Mouse (Mus musculus) MEL (cell line): ENCODE data around the gene Ppp2r5a. TPM values are rescaled to one million over a fixed set of nuclear protein-coding genes. Genes with fewer than 3 reads are reported as not detected.

Source experiments
- DNase-seq: peaks from one replicate; pipeline ENCODE4 v3.0.0; 2011; ENCODE audit warnings: low read depth, low spot score
- H3K27ac ChIP-seq: 2 replicates; pipeline ENCODE4 v1.5.1; 2012; ENCODE audit warnings: low read depth, mild to moderate bottlenecking, control low read depth, low read length, moderate library complexity; ENCODE audit not compliant: control insufficient read depth
- H3K27me3 ChIP-seq, 2 experiments: fragments of 150-350 bp in 1 of 2; sonication (generic) in 1 of 2; 2 replicates each; pipeline ENCODE4 v1.6.1; 2012; ENCODE audit warnings: low read length in 2 of 2, mild to moderate bottlenecking in 2 of 2, improper control_type of control experiment in 1 of 2, moderate library complexity in 1 of 2; ENCODE audit not compliant: insufficient read depth in 2 of 2, control insufficient read depth in 1 of 2
- H3K36me3 ChIP-seq, 2 experiments: 2 replicates each; pipeline ENCODE4 v1.6.1; 2012 to 2014; ENCODE audit warnings: low read length in 2 of 2, improper control_type of control experiment in 1 of 2, inconsistent platforms in 1 of 2, mild to moderate bottlenecking in 1 of 2; ENCODE audit not compliant: insufficient read depth in 2 of 2, control insufficient read depth in 1 of 2
- H3K4me1 ChIP-seq, 2 experiments: fragments of 150-350 bp in 1 of 2; sonication (generic) in 1 of 2; 2 replicates each; pipeline ENCODE4 v1.6.1; 2012; ENCODE audit warnings: low read length in 2 of 2, improper control_type of control experiment in 1 of 2, mild to moderate bottlenecking in 1 of 2; ENCODE audit not compliant: insufficient read depth in 2 of 2, control insufficient read depth in 1 of 2
- H3K4me3 ChIP-seq, 2 experiments: fragments of 150-350 bp in 1 of 2; sonication (generic) in 1 of 2; 2 replicates each; pipeline ENCODE4 v1.5.1; 2012; ENCODE audit warnings: low read depth in 2 of 2, low read length in 2 of 2, mild to moderate bottlenecking in 2 of 2, moderate library complexity in 2 of 2, control low read depth in 1 of 2, improper control_type of control experiment in 1 of 2; ENCODE audit not compliant: control insufficient read depth in 1 of 2, insufficient read depth in 1 of 2
- H3K79me2 ChIP-seq: 2 replicates; pipeline ENCODE4 v1.6.1; 2012; ENCODE audit warnings: mild to moderate bottlenecking, low read length, moderate library complexity; ENCODE audit not compliant: control insufficient read depth, poor library complexity, insufficient read depth
- H3K9ac ChIP-seq: 2 replicates; pipeline ENCODE4 v1.6.1; 2012; ENCODE audit warnings: low read depth, mild to moderate bottlenecking, control low read depth, low read length, moderate library complexity; ENCODE audit not compliant: control insufficient read depth, poor library complexity, severe bottlenecking
- H3K9me3 ChIP-seq: fragments of 150-350 bp; sonication (generic); replicated peaks from 2 replicates; pipeline ENCODE4 v1.6.1; 2012; ENCODE audit warnings: mild to moderate bottlenecking, low read length, improper control_type of control experiment, moderate library complexity; ENCODE audit not compliant: insufficient read depth
- CHD1 ChIP-seq: IDR thresholded peaks from 2 replicates; pipeline ENCODE4 v1.6.1; 2012; ENCODE audit warnings: low read depth, mild to moderate bottlenecking, inconsistent platforms, low read length, improper control_type of control experiment
- CTCF ChIP-seq, 3 experiments: IDR thresholded peaks in 2 of 3; conservative IDR thresholded peaks in 1 of 3; 2 replicates each; pipeline ENCODE4 v1.5.1; 2011 to 2012; ENCODE audit warnings: low read length in 3 of 3, low read depth in 2 of 3, mild to moderate bottlenecking in 2 of 3, improper control_type of control experiment in 1 of 3, inconsistent platforms in 1 of 3, mixed read lengths in 1 of 3, moderate library complexity in 1 of 3; ENCODE audit not compliant: control insufficient read depth in 1 of 3, insufficient read depth in 1 of 3, poor library complexity in 1 of 3, severe bottlenecking in 1 of 3
- EP300 ChIP-seq, 2 experiments: IDR thresholded peaks; 2 replicates each; pipeline ENCODE4 v1.6.1; 2011; ENCODE audit warnings: improper control_type of control experiment in 2 of 2, low read length in 2 of 2, low read depth in 1 of 2, mild to moderate bottlenecking in 1 of 2
- GABPA ChIP-seq: IDR thresholded peaks from 2 replicates; pipeline ENCODE4 v1.6.1; 2012; ENCODE audit warnings: low read depth, mild to moderate bottlenecking, inconsistent platforms, low read length, improper control_type of control experiment, moderate library complexity
- HCFC1 ChIP-seq: IDR thresholded peaks from 2 replicates; pipeline ENCODE4 v1.6.1; 2012; ENCODE audit warnings: low read depth, mild to moderate bottlenecking, inconsistent platforms, low read length, improper control_type of control experiment, moderate library complexity
- MEF2A ChIP-seq: IDR thresholded peaks from 2 replicates; pipeline ENCODE4 v1.6.1; 2014; ENCODE audit warnings: low read depth, mild to moderate bottlenecking, inconsistent platforms, low read length, improper control_type of control experiment; ENCODE audit not compliant: poor library complexity, insufficient replicate concordance, severe bottlenecking; ENCODE audit errors: extremely low read depth
- NELFE ChIP-seq: IDR thresholded peaks from 2 replicates; pipeline ENCODE4 v1.6.1; 2011; ENCODE audit warnings: low read depth, low read length, improper control_type of control experiment
- NRF1 ChIP-seq: IDR thresholded peaks from 2 replicates; pipeline ENCODE4 v1.6.1; 2014; ENCODE audit warnings: low read depth, mild to moderate bottlenecking, inconsistent platforms, low read length, improper control_type of control experiment, moderate library complexity; ENCODE audit not compliant: poor library complexity, insufficient read depth, severe bottlenecking
- RAD21 ChIP-seq: IDR thresholded peaks from 2 replicates; pipeline ENCODE4 v1.6.1; 2011; ENCODE audit warnings: mild to moderate bottlenecking, low read depth, low read length, improper control_type of control experiment
- SMC3 ChIP-seq: IDR thresholded peaks from 2 replicates; pipeline ENCODE4 v1.6.1; 2011; ENCODE audit warnings: low read depth, low read length, improper control_type of control experiment
- USF2 ChIP-seq, 2 experiments: IDR thresholded peaks; 2 replicates each; pipeline ENCODE4 v1.6.1; 2011 to 2012; ENCODE audit warnings: improper control_type of control experiment in 2 of 2, low read length in 2 of 2, borderline replicate concordance in 1 of 2, inconsistent platforms in 1 of 2, low read depth in 1 of 2, mild to moderate bottlenecking in 1 of 2; ENCODE audit not compliant: insufficient read depth in 1 of 2
- ZC3H11A ChIP-seq: IDR thresholded peaks from 2 replicates; pipeline ENCODE4 v1.6.1; 2012; ENCODE audit warnings: low read depth, mild to moderate bottlenecking, inconsistent platforms, low read length, improper control_type of control experiment
- ZKSCAN1 ChIP-seq: IDR thresholded peaks from 2 replicates; pipeline ENCODE4 v1.6.1; 2012; ENCODE audit warnings: low read depth, mild to moderate bottlenecking, inconsistent platforms, low read length, improper control_type of control experiment, moderate library complexity
- polyA plus RNA-seq, 2 experiments: library from polyadenylated mRNA; stranded (reverse) in 1 of 2; unstranded in 1 of 2; fragments of >175 nt in 1 of 2; fragments of >200 nt in 1 of 2; gene quantifications; 2 replicates each; pipeline versions ENCODE4 v1.2.1 to v1.2.4; 2012; ENCODE audit warnings: low replicate concordance in 2 of 2, low read depth in 1 of 2; ENCODE audit not compliant: insufficient read length in 2 of 2, insufficient read depth in 1 of 2, missing spikeins in 1 of 2
- total RNA-seq: library from RNA; depleted of rRNA; stranded (reverse); fragments of 300-350 nt; gene quantifications from 2 replicates; pipeline ENCODE4 v1.2.3, GENCODE M21; 2012

Gene Ppp2r5a
- total and polyA plus RNA-seq, 3 experiments = 46.6 to 48.6 TPM; not detected in 1

- no peak for TF ChIP-seq GABPA
- TF ChIP-seq CHD1 = no peak
- TF ChIP-seq ZC3H11A = no peak
- no peak for TF ChIP-seq ZKSCAN1
- 0 out of 4 replicates have a peak, but pooled peaks cover 0 to 3% of the 10 kb centered on the region in 2 experiments for H3K4me1 ChIP-seq
- no peak for DNase-seq
- no peaks in the 10 kb centered on the region for H3K27me3 ChIP-seq
- no peaks in the 10 kb centered on the region for H3K36me3 ChIP-seq
- no peak overlapping the region for H3K4me3 ChIP-seq
- H3K9me3 ChIP-seq = no peaks in the 10 kb centered on the region
- H3K27ac ChIP-seq = no peak overlapping the region
- H3K79me2 ChIP-seq = no peaks in the 10 kb centered on the region
- H3K9ac ChIP-seq = no peak overlapping the region
These were observed 91.7 kb downstream of the Ppp2r5a start for GRCm38 (mm10) chr1:191311296-191311898.

GRCm38 (mm10) chr1:191307766-191308455 is 95.2 kb downstream of the Ppp2r5a start:
- peak; percentile 43 for DNase-seq
- no peak overlapping the region for H3K4me3 ChIP-seq
- H3K27me3 ChIP-seq = no peaks in the 10 kb centered on the region
- no peak overlapping the region for H3K9ac ChIP-seq
- TF ChIP-seq EP300 (IDR thresholded peaks at IDR 0.05; ENCODE audit: low read depth in 1 of 2, low read length in 2 of 2) (no peak), NELFE (no peak), USF2 (IDR thresholded peaks at IDR 0.05; ENCODE audit: borderline replicate concordance in 1 of 2, insufficient read depth in 1 of 2, low read depth in 1 of 2, low read length in 2 of 2) (no peak), SMC3 (peak; percentile 34), ZC3H11A (no peak), NRF1 (no peak), RAD21 (peak; percentile 43), CTCF (IDR thresholded peaks at IDR 0.05 in 2 of 3, conservative IDR thresholded peaks at IDR 0.05 in 1 of 3; ENCODE audit: control insufficient read depth in 1 of 3, insufficient read depth in 1 of 3, low read depth in 2 of 3, low read length in 3 of 3, poor library complexity in 1 of 3, severe bottlenecking in 1 of 3) (peak; percentile 57 to 61 (median 59)), MEF2A (no peak), HCFC1 (no peak), ZKSCAN1 (no peak)
- no peaks in the 10 kb centered on the region for H3K36me3 ChIP-seq
- no peaks in the 10 kb centered on the region for H3K4me1 ChIP-seq
- H3K9me3 ChIP-seq = no peaks in the 10 kb centered on the region
- H3K27ac ChIP-seq = no peak overlapping the region
- H3K79me2 ChIP-seq = no peaks in the 10 kb centered on the region
